Mouse (Mus musculus): ENCODE measurements around the gene Hnrnpll. TPM values are rescaled to one million over a fixed set of nuclear protein-coding genes. Genes with fewer than 3 reads are reported as not detected.

Gene Hnrnpll
- 2.5 TPM in 2 replicates for polyA plus RNA-seq (2012)

DNA sequence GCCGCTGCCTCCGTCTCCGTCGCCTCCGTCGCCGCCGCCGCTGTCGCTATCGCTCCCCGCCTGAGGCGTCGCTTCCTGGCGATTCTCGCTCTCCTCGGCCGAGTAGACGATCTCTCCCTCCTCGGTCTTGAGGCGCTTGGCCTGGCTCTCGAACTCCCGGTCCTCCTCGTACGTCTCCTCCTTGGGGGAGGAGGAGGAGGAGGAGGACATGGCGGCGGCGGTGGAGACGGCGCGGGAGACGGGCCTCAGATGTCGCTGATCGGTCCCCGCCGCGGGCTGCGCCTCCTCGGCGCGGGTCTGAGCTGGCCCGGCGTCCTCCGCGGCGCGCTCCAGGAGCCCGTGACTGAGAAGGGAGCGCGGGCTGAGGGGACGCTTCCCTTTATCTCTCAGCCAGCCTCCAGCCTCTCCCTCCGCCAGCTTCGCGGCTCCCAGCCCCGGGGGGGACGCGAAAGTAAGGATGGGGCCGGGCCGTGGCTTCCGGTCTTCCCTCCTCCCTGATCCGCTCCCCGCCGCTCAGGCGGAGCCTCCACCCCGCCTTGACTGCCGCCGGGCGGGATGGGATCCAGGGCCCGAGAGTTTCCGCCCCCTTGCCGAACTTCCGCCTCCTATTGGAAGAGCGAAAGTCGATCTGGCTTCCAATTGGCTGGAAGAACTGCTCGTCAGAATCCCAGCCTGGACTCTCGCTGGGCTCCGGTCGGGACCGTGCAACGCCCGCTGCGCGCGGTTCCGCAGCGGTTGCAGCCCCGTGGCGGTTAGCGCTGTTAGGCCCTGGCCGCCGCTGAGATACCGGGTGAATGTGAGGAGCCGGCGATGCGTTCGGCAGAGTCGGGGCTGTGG, at the start of gene Hnrnpll:
Gene Hnrnpll (minus strand): TSS at position 552 of the 837 bp plus-strand sequence.
- TF ChIP-seq TAL1 (IDR thresholded peaks at IDR 0.05; ENCODE audit: low read length) (no peak), GATA1 (IDR thresholded peaks at IDR 0.05; ENCODE audit: low read length) (no peak)
- peak within 1 kb of the TSS; percentile 74 for H3K4me3 ChIP-seq (replicated peaks)
- H3K27me3 ChIP-seq (ENCODE audit: control insufficient read depth): no peaks in the 10 kb centered on the region
- H3K4me1 ChIP-seq (ENCODE audit: control insufficient read depth): peaks cover 45% of the 10 kb centered on the region
- H3K36me3 ChIP-seq (ENCODE audit: control insufficient read depth): peaks cover 10% of the 10 kb centered on the region
- H3K9me3 ChIP-seq (ENCODE audit: control insufficient read depth, low read length): no peaks in the 10 kb centered on the region; the same call in 1 of the 2 replicates

DNA sequence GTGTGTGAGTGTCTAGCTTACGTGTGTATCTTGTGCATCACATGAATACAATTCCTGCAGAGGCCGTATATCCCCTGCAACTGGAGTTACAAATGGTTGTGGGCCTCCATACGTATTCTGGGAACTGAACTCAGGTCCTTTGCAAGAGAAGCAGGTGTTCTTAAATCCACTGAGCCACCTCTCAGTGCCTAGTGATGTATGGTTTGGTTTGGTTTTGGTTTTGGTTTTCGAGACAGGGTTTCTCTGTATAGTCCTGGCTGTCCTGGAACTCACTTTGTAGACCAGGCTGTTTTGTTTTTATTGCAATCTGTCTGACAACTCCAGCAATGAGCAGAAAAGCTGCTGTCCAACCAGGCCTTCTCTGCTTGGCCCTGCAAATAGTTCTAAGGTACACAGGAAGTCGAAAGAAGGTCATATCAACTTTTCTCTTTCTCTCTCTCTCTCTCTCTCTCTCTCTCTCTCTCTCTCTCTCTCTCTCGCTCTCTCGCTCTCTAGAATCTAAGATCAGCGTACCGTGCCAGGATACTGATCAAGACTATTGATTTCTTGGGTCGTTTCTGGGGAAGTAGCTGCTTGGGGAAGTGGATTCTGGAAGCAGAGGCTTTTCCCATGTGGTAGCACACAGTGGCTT, 43.3 kb upstream of the Hnrnpll start:
- H3K4me1 ChIP-seq (ENCODE audit: control insufficient read depth): no peaks in the 10 kb centered on the region
- no peaks in the 10 kb centered on the region for H3K36me3 ChIP-seq (ENCODE audit: control insufficient read depth)
- H3K4me3 ChIP-seq (replicated peaks): no peak overlapping the region
- no peak for TF ChIP-seq GATA1 (IDR thresholded peaks at IDR 0.05; ENCODE audit: low read length)
- no peaks in the 10 kb centered on the region for H3K27me3 ChIP-seq (ENCODE audit: control insufficient read depth)
- no peaks in the 10 kb centered on the region for H3K9me3 ChIP-seq (ENCODE audit: control insufficient read depth, low read length)

DNA sequence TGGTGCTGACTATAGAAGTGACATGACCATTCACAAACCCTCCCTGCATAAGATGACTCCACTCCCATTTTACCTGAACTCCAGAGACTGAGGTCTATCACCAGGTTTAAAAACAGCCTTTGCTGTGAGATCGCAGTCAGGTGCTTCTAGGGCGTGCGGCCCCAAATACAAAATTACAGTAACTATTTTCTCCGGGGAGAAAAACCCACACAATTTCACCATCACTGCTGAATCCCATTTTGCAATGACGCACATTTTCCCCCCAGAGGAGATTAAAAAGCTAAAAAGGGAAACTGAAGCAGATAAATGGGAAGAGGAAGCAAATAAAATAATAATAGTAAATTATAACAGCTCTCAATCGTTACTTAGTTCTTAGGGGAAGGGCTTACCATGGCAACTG, 37.7 kb upstream of the Hnrnpll start:
- Histone ChIP-seq H3K36me3 (ENCODE audit: control insufficient read depth) (no peaks in the 10 kb centered on the region), H3K4me1 (ENCODE audit: control insufficient read depth) (no peaks in the 10 kb centered on the region), H3K4me3 (replicated peaks) (no peak overlapping the region), H3K27me3 (ENCODE audit: control insufficient read depth) (peaks cover 5% of the 10 kb centered on the region), H3K9me3 (ENCODE audit: control insufficient read depth, low read length) (no peaks in the 10 kb centered on the region)
- TF ChIP-seq TAL1 (IDR thresholded peaks at IDR 0.05; ENCODE audit: low read length) (no peak), GATA1 (IDR thresholded peaks at IDR 0.05; ENCODE audit: low read length) (no peak)

DNA sequence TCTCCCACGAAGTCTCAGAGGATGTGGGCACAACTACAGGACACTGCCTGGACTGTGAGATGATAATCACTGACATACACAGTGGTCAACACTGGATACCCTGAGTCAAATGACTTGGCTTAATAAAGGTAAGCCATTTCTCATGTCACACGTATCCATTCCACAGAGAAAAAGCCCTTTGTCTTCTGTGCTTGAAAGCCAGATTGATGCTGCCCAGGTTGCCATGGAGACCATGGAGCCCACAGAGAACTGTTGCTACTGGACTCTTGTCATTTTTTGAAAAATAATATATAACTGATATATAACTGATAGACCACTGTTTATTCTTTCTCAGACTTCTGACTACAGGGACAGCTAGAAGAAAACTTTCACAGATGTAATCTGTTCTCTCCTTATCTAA, 35.1 kb upstream of the Hnrnpll start:
- no peak for TF ChIP-seq GATA1 (IDR thresholded peaks at IDR 0.05; ENCODE audit: low read length)
- TF ChIP-seq TAL1 (IDR thresholded peaks at IDR 0.05; ENCODE audit: low read length): no peak
- no peaks in the 10 kb centered on the region for H3K36me3 ChIP-seq (ENCODE audit: control insufficient read depth)
- peaks cover 5% of the 10 kb centered on the region for H3K27me3 ChIP-seq (ENCODE audit: control insufficient read depth)
- no peaks in the 10 kb centered on the region for H3K4me1 ChIP-seq (ENCODE audit: control insufficient read depth)
- no peaks in the 10 kb centered on the region for H3K9me3 ChIP-seq (ENCODE audit: control insufficient read depth, low read length)
- H3K4me3 ChIP-seq (replicated peaks): no peak overlapping the region

DNA sequence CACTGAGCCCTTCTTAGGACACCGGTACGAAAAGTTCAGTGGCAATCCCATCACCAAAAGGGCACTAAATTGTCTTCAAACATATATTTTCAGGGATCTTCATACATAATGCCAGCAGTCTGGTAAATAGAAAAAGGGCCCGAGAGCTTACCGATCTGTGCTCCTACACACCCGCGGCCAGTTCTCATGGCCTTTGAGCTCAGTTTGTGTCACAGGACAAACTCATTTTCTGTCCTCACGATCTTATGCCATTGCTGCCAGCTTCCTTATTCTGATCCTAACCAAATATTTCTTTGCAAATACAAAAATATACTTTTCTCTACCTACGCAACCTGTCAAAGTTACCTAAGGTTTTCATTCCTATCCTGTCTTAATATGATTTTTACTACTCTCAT, 34.6 kb upstream of the Hnrnpll start:
- H3K4me1 ChIP-seq (ENCODE audit: control insufficient read depth): no peaks in the 10 kb centered on the region
- H3K27me3 ChIP-seq (ENCODE audit: control insufficient read depth): peaks cover 5% of the 10 kb centered on the region
- no peak overlapping the region for H3K4me3 ChIP-seq (replicated peaks)
- no peaks in the 10 kb centered on the region for H3K9me3 ChIP-seq (ENCODE audit: control insufficient read depth, low read length)
- no peak for TF ChIP-seq TAL1 (IDR thresholded peaks at IDR 0.05; ENCODE audit: low read length)
- TF ChIP-seq GATA1 (IDR thresholded peaks at IDR 0.05; ENCODE audit: low read length): no peak
- no peaks in the 10 kb centered on the region for H3K36me3 ChIP-seq (ENCODE audit: control insufficient read depth)

DNA sequence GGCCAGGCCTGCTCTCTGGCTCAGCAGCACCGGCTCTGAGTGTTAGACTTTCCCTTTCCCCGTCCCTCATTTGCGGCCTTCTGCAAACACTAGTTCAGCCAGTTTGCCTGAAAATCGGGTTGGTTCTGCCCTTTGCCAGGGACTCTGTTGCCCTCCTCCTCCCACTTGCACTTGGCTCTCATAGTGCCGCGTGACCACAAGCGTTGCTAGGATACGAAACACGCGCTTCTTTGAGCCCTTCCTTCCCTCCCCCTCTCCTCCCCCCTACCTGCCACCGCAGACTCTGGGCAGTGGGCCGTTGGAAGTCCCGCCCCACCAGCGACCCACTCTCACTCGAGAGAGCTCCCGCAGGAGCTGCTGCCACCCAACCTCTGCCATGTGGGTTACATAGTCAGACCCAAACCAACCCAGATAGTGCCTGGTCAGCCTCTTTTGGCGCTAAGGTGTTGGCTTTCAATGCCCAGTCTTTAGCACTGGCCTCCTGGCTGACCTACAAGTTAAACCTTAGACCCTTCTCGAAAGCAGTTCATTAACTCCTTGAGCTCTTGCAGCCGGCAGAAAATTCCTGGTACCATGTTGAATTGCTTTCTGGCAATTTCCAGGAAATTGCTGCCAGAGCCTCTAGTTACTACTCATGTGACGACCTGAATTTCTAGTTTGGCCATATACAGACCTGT, 34.0 kb upstream of the Hnrnpll start:
- Histone ChIP-seq H3K36me3 (ENCODE audit: control insufficient read depth) (no peaks in the 10 kb centered on the region), H3K27me3 (ENCODE audit: control insufficient read depth) (peaks cover 5% of the 10 kb centered on the region), H3K4me3 (replicated peaks) (no peak overlapping the region), H3K4me1 (ENCODE audit: control insufficient read depth) (no peaks in the 10 kb centered on the region), H3K9me3 (ENCODE audit: control insufficient read depth, low read length) (no peaks in the 10 kb centered on the region)
- TF ChIP-seq TAL1 (IDR thresholded peaks at IDR 0.05; ENCODE audit: low read length): no peak
- TF ChIP-seq GATA1 (IDR thresholded peaks at IDR 0.05; ENCODE audit: low read length): no peak

DNA sequence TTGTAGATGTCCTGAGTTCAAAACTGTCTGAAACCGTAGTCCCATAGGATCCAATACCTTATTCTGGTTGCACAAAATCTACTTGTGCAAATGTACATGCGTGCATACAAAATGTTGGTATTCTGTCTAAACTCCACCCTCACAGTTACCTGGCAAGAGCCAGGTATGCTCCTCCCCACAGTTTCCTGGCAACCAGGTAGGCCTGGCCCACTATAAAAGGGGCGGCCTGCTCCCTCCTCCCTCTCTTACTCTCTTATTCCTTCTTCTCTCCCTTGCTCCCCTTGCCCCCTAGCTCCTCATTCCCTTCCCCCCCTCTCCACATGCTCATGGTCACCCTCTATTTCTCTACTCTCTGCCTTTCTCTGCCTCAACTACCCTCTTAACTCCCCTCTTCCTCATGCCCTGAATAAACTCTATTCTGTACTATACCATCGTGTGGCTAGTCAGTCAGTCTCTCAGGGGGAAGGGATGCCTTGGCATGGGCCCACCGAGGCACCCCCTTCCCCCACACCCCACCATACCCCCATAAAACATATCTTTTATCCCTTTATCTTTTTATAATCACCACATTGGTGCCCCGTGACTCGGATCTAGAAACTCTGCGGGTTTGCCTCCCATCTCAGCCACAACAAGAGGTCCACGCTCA, 33.2 kb upstream of the Hnrnpll start:
- TF ChIP-seq TAL1 (IDR thresholded peaks at IDR 0.05; ENCODE audit: low read length) (no peak), GATA1 (IDR thresholded peaks at IDR 0.05; ENCODE audit: low read length) (no peak)
- Histone ChIP-seq H3K4me3 (replicated peaks) (no peak overlapping the region), H3K27me3 (ENCODE audit: control insufficient read depth) (peaks cover 5% of the 10 kb centered on the region), H3K9me3 (ENCODE audit: control insufficient read depth, low read length) (no peaks in the 10 kb centered on the region), H3K4me1 (ENCODE audit: control insufficient read depth) (no peaks in the 10 kb centered on the region), H3K36me3 (ENCODE audit: control insufficient read depth) (no peaks in the 10 kb centered on the region)

DNA sequence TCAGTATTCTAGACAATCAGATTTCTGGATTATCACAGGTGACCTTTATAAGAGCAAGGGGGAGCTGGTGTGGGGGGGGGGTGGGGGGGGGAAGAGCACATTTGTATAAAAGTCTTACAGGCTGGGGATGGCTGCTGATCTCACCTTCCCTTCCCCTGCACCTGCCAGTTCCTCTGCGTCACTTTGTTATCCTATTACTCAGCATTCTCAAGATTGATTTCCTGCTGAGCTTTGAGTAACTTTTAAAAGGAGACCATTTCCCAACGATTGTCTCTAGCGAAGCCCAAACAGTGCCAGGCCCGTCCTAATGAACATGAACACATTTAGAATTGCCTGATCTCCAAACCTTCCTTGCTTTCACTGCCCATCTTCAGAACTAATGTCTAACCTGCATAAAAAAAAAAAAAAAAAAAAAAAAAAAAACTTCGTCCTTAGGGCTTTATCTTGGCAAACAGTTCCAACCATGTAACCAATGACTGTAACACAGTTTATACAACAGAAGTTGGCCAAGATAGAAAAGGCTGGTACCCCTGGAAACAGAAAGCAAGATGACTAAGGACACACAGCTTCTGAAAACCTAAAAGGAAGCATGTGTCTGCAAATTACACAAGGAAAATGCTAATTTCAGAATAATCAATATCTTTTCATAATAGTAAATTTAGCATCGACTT, 29.9 kb upstream of the Hnrnpll start:
- Histone ChIP-seq H3K36me3 (ENCODE audit: control insufficient read depth) (no peaks in the 10 kb centered on the region), H3K27me3 (ENCODE audit: control insufficient read depth) (peaks cover 11% of the 10 kb centered on the region), H3K4me1 (ENCODE audit: control insufficient read depth) (no peaks in the 10 kb centered on the region), H3K4me3 (replicated peaks) (no peak overlapping the region), H3K9me3 (ENCODE audit: control insufficient read depth, low read length) (no peaks in the 10 kb centered on the region)
- TF ChIP-seq TAL1 (IDR thresholded peaks at IDR 0.05; ENCODE audit: low read length) (no peak), GATA1 (IDR thresholded peaks at IDR 0.05; ENCODE audit: low read length) (no peak)
